Mouse (Mus musculus): ENCODE measurements at regions not wholly inside any gene's neighbourhood (a gene's known extent, or its start where the extent isn't known, plus 50 kb on each side); places are given as distances from the start of the nearest gene placed in this dataset.

DNA sequence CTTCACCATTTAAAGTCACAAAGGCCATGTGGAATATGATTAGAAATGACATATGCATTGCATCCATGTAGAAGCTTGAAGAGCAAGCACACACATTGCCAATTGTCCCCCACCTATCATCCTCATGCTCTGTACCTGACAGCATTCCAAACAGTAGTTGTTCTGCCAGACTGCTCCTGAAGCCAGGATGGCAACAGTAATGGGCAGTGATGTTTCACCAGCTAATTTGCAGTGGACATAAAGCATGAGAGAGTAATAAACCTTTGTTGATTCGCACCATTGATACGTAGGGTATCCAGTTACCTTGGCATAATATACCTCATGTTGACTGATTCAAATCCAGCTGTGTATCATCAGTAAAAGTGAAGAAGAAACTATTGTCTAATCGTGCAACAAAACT is 606.5 kb upstream of the Celf2 start:
- no peak for DNase-seq (ENCODE audit: low spot score in 2 of 2)

DNA sequence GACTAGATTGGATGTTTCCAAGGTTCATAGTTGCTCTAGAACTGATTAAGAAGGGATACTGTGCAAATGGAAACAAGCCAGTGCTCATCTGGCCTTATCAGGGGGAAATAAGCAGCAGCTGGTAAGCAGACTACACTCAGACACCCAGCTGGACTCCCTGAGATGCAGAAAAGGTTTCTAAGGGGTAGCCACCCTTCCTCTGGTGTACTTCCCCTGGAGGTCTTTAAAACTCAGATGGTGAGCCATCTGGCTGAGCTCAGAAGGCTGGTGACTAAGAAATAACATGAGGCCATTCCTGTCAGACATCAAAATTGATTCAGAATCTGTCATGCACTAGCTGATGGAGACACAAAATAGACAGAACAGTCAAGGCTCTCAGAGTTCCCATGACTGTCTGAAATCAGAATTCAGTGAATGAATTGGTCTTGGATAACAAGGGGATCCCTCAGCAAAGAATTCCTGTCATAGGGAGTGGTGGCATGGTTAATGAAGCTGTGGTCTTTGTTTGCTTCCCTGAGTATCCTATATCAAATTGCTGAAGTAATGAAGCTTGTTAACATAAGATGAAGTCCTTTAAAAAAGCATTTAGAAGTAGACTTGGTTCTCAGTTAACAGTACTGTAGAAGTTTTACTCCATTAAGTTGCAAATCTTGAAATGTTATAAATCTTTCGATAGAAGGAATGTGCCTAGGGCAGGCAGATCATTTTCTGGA is 603.2 kb upstream of the Celf2 start:
- no peak for DNase-seq (ENCODE audit: low spot score in 2 of 2)

DNA sequence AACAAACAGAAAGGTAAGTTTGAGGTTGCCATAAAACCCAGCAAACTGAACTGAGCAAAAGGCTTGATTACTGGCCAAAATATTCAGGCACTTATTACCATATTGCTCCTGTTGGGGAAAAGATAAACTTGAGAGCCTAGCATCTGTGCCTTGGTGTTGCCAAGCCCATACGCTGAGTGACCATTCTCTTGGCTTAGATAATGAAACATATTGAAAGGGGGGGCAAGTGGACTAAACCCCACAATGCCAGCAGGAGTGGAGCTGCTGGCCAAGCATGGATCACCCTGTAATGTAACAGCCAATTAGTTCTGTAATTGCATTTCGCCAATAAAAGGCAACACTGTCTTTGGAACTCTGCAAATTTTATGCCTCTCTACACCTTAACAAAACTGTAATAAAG is 584.8 kb upstream of the Celf2 start:
- no peak for DNase-seq (ENCODE audit: low spot score in 2 of 2)

DNA sequence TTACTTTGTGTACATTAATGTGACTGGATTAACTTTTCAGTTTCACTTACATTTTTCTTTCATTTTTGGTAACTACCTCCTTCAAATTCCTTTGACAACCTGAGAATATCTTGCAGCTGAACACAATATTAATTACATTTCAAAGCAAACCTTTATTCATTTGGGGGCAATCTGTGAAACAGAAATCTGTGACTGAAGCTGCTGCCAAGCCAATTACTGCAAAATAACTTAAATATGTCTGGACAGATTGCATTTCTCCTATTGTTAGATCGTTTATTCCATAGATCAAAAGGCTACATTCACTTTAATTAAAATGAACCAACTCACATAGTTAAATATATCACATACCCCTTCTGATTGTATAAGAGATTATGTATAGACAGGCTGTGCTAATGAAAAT is 558.5 kb upstream of the Celf2 start:
- no peak for DNase-seq (ENCODE audit: low spot score in 2 of 2)

DNA sequence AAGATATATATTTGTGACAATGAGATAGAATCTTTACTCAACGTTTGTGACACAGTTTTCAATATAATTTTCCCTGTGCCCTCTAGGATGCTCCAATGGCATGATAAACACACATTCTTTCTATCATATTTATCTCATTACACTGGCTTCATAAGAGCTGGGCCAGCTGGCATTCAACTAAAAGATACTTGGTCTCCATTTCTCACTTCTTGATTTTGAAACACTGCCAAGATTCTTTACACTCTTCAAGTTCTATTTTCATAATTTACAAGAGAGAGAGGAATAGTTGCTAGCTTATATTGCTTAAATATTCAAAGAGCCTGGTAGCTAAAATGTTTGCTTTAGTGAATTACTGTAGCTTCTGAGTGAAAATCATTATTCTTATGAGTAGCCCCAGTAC is 552.3 kb upstream of the Celf2 start:
- DNase-seq (ENCODE audit: low spot score in 2 of 2) = no peak

DNA sequence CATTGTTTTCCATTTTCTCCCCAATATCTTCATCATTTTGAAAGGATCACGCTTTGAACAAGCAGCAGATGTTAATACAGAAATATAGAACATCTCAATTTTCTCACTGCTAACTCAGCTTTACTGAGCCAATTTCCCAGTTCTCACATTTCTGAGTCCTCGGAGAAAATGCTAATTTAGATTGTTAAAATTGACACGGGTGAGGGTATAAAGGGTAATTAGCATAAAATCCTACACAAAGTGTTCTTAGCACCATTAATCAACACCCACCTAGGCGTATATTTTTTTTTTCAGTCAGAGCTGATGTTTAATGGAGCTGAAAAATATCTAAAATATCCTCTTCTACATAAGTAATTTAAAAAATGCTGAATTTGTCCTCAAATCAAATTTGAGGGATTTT is 519.8 kb upstream of the Celf2 start:
- no peak for DNase-seq (ENCODE audit: low spot score in 2 of 2)

DNA sequence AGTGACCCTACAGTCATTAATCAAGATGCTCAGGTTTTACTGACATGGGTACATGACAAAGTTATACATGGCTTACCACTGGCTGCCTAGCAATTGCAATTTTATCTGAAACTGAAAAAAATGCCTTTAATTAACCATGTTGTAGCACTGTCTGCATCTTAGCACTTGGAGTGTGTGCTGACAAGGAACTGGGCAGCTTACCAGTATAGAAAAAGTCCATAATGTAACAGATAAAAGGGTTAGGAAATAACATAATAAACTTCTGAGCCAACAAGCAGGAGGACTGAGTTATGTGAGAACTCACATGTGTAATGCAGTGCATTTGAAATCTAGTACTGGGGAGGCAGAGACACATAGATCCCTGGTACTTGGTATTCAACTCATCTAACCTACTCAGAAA is 518.2 kb upstream of the Celf2 start:
- no peak for DNase-seq (ENCODE audit: low spot score in 2 of 2)

DNA sequence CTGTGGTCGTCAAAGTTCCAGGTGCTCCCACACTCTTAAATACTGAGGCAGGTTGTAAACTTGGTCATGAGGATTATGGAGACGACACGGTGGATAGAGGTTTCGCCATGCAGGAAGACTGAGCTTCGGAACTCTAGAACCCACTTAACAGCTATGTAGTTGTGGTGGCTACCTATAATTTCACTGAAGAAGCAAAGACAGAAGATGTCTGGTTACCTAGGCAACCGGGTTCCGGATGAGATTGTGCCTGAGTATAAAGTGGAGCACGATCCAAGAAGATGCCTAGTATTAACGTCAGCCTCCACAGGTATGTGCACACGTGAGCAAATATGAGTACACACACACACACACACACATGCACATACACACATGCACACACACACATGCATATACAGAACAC is 517.3 kb upstream of the Celf2 start:
- DNase-seq (ENCODE audit: low spot score in 2 of 2) = no peak

DNA sequence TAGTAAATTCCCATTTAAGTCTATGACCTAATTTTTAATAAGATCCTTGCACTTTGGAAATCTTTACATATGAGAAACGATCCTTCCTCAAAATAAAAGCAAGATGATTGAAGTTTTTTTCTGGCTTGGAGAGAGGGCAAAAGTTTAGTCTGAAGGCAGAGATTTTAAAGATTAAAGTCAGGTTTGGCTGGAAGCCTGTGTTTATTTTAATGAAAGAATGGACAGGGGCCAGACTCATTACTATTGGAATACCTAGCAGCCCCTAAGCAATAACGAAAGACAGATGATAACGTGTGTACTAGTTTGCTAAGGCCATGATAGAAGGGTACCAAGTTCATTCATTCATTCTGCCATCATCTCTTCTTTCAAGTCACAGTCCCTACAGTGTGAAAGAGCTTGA is 513.3 kb upstream of the Celf2 start:
- DNase-seq (ENCODE audit: low spot score in 2 of 2) = no peak

DNA sequence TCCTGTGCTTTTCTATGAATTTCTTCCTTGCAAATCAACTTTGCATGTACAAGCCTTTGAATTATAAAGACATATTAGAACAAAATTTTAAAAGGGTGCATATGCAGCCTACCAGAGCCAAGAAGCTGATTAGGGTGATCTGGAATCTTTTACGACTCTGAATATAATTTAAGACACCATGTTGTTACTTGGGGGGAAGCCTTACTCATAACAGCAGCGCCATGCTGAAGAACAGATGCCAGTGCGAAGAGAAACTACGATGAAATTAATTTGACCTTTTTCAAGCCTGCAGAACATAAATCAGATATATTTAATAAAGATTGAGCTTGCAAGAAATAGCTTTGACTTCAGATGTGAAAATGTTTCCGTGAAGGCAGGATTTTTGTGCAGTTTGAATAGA is 512.7 kb upstream of the Celf2 start:
- DNase-seq (ENCODE audit: low spot score in 2 of 2) = no peak

DNA sequence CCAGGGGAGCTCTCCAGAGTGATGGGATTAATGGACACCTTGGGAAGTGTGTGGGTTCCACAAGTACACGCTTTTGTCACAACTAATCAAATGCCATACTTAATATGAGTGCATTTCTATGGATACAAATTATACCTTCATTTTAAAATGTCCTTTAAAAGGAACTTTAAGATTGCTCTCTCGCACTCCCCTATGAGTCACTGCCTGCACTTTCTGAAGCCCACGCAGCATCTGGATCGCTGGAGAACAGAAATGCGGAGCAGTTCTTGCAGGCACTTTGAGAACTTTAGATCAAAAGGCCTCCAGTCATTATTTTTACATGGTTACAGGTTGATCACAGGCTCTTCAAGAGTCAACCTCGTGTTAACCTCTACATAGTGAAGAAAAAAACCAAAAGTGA is 503.5 kb upstream of the Celf2 start:
- no peak for DNase-seq (ENCODE audit: low spot score in 2 of 2)

DNA sequence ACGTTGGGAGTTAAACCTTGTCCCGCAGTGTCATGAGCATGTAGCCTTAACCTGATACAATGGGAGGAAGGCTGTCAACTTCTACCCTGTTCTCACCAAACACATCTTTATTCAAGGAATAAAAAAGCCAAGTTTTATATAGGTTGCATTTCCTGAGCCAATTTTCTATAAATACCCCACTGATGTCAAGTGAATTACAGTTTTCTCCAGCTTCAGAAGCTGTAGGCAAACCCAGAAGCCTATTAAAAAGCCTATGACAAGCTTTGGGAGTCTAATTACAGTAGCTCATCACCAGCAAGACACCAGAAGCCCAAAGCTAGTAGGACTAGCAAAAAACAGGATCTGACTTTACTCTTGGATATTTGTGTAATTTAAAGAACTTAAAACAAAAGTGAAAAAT is 490.1 kb upstream of the Celf2 start:
- no peak for DNase-seq (ENCODE audit: low spot score in 2 of 2)

DNA sequence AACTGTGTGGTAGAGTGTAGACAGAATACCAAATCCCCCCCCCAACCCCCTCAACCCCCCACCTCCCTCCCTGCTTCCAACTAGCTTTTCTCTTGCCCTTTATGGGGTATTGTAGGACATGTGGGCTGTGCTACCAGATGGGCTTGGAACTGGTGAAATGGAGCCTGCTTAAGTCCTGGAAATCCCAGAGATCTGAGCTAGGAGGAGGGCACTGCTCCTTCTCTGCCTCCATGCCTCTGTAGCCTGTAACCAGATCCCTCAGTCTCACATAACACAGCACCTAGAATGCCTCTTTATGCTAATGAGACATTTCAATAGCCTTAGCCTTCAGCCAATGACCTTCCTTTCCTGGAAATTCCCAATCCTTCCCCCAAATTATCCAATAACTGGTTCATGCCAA is 465.1 kb upstream of the Celf2 start:
- no peak for DNase-seq (ENCODE audit: low spot score in 2 of 2)

DNA sequence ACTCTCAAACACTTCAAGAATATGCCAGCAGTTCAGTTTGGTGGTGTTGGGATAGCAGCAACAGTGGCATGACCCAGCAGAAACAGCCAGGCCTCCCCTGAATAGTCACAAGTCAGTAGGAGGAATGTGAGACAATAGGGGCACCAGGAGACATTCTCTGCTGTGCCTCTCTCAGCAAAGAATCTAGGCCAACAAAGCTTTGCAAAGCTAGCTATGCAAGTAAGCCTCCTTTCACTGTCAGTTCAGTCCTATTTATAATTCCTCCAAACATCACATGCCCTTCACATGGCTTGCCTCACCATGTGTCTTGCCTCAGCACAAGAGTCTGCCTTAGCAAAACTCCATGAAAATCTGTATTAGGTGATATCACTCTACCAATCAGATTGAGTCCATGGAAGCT is 454.1 kb upstream of the Celf2 start:
- DNase-seq (ENCODE audit: low spot score in 2 of 2) = no peak

DNA sequence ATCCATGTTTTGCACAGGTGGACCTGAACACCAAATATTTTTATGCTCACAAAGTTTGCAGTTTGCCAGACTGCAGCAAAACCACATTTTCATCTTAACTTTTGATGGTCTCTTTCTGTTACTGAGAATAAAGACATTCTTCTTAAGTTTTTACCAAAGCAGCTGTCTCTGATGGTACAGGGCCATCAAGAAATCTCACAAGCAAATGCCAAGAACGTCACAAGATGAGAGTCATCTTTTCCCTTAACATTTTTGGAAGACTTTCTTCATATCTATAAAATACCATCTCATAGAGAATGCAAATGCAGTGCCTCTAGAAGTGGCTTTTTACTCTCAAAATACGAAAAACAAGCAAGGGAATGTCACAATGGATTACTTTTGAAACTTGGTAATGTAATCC is 444.8 kb upstream of the Celf2 start:
- DNase-seq (ENCODE audit: low spot score in 2 of 2) = no peak

DNA sequence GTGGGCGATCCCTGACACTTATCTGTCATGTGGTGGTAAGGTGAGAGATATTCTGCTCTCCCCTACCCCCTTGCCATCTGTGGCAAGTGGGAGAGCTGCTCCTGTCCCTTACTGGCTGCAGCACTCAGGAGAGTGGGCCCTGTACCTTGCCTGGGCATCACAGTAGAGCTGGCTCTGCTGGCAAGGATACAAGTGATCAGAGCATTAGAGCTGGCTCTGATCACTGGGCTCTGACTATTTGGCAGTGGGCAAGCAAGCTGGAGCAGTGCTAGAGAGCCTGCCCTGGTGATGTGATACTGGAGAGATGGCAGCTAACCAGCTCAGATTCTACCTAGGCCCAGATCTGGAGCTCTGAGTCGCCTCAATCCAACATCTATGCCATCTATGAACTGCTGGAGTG is 443.5 kb upstream of the Celf2 start:
- DNase-seq (ENCODE audit: low spot score in 2 of 2) = no peak

DNA sequence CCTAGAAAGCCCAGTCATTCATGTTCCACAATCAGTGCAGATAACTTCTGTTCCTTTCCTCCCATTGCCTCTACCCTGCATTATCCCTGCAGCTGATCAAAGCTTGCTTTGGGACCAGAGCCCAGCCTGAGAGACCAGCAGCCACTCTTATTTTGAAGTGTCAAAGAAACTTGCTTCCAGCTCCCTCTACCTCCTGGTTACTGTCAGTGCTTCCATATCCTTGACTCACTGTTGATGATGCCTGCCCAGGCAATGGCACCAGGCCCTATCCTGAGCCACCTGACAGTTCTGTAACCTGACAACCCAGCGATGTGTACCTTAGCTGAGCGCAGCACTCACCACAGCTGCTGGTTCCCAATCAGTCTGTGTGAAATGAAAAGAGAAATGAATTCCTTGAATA is 435.6 kb upstream of the Celf2 start:
- peak in 1 of 2 experiments; percentile 1 for DNase-seq (ENCODE audit: low spot score in 2 of 2)

DNA sequence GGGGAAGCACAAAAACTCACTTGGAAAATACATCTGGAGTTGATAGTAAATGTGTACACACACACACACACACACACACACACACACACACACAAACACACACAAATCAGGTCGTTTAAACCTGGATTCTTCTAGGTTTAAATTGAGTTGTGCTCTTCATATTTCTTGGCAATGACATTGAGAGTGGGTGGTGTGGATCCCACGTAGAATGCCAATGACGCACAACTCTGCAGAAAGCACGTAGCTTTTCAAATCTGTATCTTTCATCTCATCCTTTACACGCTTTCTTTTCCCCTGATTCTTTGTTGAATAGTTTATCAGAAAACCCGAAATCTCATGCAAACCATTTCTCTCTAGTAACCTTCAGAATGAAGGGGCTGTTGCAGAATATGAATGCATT is 424.3 kb upstream of the Celf2 start:
- DNase-seq (ENCODE audit: low spot score in 2 of 2) = no peak

DNA sequence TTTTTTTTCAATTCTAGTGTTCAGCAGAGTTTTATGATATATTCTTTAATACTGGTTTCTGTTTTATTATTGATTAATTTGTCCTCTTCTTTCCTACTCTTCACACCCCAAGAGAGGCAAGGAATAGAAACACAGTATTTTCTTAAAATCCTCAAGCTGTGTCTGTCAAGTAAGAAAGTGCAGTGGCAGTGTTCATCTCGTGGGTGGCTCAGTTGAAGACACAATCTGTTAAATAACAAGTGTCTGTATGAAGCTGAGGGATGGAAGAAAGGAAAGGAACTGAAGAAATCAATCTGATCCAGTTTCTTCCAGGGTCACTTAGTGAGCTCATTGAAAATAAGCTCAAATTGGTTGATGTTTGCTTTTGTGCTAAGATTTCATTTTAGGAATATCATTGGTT is 396.9 kb upstream of the Celf2 start:
- DNase-seq (ENCODE audit: low spot score in 2 of 2) = no peak

DNA sequence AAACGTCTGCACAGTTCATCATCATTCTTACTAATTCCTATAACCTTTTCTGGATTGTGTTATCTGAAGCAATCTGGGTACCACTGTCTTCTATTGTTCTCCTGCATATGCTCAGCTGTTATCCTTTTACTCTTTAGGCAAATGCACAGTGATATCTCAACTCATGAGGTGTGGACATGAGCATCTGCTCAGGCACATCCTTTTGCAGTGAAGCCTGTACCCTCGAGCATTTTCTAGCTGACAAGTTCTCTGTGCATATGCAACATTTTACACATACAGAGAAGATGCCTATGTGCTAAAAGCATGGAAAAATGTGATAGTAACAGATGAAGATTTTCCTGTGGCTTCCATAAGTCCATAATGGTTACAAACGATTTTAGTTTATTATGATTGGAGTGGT is 384.4 kb upstream of the Celf2 start:
- no peak for DNase-seq (ENCODE audit: low spot score in 2 of 2)
